Mouse (Mus musculus): ENCODE measurements around the gene Pced1b.
"Not testable (repeated sequence)": the region's sequence is repeated elsewhere in the genome, so short reads cannot be mapped to it uniquely, and the experiment has no call there.

The Pced1b gene

DNA sequence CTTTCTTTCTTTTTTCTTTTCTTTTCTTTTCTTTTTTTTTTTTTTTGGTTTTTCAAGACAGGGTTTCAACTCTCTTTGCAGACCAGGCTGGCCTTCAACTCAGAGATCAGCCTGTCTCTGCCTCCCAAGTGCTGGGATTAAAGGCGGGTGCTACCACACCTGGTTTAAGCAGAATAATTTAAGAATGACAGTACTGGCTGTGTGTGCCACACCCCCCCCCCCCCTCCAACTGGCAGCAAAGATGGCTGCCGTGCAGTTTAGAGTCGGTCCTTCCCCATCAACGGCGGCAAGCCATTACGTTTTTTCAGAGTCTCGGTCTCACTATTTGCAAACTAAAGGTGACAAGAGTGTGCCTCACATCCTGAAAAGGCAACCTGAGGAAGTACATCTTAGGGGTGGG, 124.0 kb downstream of the Pced1b start:
- in situ Hi-C loops (cut with MseI, MboI), result no loop called here

- in situ Hi-C loops (cut with MseI, MboI), result not testable (repeated sequence)
These were observed 125.1 kb downstream of the Pced1b start for GRCm38 (mm10) chr15:97372043-97372442.

- in situ Hi-C loops (cut with MseI, MboI), result no loop called here
These were observed 125.8 kb downstream of the Pced1b start for GRCm38 (mm10) chr15:97372611-97373131.

DNA sequence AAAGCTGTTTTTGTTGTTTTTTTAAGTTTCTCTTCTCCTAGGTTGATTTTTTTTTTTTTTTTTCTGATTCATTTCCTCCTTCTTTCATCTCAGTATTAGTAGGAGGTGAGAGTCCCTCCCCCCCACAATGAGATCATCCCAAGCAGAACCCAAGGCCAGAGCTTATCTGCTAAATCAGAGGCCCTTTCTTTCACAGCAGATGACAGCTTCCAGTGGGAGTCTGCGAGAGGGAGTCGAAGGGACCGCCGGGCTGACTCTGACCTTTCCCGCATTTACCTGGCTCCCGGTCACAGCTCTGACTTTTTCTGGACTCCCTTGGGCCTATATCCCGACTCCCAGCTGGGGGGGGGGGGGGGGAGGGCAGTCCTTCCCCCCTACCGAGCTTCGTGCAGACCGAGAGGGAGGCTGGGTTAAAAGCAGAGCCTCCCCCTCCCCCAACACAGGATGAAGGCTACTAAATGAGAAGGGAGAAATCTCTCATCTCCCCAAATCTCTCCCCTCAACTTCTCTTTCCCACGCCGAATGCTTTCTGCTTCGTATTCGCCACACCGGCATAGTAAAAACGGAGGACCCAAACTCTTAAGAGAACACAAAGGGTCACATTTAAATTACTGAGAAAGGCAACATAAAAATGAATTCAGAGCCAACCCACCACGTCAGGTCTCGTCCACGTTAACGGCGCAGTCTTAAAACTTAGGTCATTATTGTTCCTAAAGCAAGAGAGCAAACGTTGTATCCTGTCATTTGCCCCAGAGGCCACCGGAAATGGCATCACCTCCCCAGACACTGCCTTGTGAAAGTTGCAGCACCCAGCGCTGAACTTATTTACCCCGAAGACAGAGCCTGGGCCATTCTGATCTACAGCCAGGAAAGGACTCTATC, 126.5 kb downstream of the Pced1b start:
- in situ Hi-C loops (cut with MseI, MboI), result no loop called here

DNA sequence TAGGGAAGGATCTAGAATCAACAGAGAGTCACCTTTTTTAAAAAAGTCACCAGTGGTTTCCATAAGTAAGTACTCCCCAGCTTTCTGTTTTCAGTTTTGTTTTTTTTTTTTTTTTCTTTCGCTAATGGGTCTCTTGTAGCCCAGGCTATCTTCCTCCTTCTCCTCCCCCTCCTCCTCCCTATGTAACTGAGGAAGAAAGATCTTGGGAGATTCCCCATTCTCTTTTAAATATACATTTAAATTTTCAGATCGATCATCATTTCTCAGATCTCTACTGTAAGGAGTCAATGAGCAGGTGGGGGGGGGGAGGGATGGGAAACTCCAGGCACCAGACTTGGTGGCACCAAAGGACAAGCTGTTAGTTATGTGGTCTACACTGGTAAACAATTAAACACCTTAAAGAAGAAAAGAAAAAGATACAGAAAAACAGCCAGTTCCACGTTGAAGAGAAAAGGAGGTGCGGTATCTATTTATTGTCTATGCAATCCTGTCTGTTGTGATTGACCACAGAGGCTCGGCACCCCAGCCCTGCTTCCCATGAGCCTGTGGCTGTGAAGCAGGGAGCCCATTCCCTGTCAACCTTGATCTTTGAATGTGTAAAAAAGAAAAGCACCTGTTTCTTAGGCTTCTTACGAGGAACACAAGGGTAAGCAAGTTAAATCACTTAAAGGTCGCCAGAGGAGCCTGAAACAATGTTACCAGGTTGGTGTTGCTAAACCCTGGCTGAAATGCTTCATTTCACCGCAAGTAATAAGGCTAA, 127.4 kb downstream of the Pced1b start:
- in situ Hi-C loops (cut with MseI, MboI), result no loop called here

DNA sequence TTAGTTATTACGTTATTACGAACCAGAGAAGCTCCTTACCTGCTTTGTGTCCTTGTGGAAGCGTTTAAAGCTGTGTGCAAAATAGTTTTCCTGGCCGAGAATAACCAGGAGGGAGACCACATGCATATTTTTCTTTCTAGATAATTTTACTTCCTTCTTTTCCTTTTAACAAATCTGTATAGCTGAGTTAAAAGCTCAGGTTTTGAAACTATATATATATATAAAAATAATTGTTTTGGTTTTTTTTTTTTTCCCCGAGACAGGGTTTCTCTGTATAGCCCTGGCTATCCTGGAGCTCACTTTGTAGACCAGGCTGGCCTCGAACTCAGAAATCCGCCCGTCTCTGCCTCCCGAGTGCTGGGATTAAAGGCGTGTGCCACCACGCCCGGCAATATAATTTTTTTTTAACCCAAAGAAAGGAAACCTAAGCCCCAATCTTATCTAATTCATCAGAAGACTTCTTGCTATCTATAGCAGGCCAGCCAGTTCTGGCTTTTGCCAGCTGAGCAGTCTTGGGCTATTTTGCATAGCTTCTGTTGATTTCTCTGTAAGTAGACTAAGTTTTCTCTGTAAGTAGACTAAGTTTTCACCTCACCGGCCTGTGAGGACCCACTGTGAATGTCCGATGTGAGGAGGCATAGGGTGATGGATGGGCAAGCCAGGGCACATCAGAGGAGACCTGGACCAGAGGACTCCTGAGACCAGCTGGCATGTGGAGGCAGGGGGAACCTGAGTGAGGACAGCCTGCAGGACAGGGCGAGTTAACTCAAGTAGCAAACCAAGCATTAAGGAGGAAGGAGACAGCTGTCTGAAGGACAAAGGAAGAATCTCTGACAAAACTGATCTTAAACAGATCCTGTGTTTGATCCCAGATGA, 128.2 kb downstream of the Pced1b start:
- in situ Hi-C loops (cut with MseI, MboI), result no loop called here

DNA sequence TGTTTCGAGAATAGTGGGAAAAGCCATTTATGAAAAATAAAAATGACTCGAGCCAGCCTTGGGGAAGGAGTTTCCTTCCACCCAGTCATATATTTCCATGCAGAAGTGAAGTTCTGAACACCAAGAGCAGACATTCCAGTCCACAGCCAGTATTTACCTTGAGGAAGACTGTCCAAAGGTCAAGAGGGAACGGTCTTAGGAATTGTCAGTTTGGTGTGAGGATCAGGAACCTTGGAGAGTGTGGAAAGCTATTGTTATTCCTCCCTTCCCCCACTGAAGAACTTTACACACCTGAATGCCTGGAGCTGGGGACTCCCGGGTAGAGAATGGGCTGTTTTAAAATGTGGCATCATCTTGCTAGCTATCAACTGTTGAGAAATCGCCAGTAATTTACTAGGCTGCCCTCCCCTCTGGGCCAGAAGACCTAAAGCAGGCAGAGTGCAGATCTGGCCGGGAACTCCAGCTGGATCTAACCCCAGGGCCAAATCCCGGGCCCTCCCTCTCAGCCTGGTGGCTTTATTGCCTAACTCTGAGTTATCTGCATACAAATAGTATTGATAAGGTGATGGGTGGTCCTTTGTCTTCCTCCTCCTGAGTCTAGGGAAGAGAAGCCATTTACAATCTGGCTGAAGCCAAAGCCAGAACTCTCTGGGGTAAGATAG, 129.3 kb downstream of the Pced1b start:
- in situ Hi-C loops (cut with MseI, MboI), result no loop called here

DNA sequence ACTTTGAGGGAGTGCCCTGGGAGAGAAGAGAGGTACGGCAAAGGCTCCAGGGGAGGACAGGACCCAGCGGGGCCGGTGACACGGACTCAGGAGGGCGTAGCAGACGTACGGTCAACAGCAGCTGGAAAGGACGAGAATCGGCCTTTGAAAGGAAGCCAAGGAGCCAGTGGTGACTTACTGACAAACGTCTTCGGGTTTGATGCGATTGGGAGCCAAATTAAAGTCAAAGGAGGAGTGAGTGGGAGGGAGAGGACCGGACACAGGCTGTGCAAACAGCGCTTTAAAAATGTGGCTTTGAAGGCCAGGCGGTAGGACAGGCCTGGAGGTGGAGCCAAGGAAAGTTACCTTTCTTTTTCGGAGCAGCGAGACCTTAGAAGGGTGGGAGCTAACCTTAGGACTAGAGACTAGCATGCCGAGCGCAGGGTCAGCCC, 129.9 kb downstream of the Pced1b start:
- in situ Hi-C loops (cut with MseI, MboI), result no loop called here

DNA sequence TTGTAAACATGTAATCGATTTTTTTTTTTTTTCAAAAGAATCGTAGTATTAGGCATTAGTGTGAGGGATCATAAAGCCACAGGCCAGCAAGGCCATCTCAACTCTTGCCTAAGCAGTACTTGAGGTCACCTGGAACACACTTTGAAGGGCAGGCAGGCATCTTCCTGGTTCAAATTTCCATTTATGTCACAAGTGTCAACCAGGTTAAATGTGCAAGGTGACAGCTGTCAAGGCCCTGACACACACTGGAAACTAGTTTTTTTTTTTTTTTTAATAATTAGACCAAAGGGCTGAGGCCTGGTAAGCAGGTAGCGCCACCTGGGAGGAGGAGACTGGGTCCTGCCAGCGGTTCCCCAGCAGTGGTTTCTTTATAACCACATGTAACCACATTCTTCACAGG, 131.2 kb downstream of the Pced1b start:
- in situ Hi-C loops (cut with MseI, MboI), result no loop called here

GRCm38 (mm10) chr15:97379489-97380304, 132.8 kb downstream of the Pced1b start:
- in situ Hi-C loops (cut with MseI, MboI), result no loop called here

DNA sequence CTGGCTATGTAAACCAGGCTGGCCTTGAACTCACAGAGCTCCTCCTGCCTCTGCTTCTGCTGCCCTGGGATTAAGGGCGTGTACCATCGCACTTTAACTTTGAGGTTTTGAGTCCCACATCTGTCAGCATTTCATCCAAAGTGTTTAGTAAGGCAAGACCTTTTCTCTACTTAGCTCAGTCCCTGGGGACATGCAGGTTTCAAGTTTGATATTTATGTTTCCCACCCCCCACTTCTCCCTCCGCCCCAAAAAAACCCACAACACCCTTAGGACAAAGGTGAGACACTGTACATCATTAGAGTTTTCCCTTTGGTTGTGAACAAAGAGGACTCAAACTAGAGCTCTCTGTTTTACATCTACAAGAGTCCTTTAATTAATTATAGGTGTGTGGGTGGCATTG, 135.7 kb downstream of the Pced1b start:
- in situ Hi-C loops (cut with MseI, MboI), result no loop called here

- in situ Hi-C loops (cut with MseI, MboI), result no loop called here
These were observed 136.7 kb downstream of the Pced1b start for GRCm38 (mm10) chr15:97383523-97384141.

DNA sequence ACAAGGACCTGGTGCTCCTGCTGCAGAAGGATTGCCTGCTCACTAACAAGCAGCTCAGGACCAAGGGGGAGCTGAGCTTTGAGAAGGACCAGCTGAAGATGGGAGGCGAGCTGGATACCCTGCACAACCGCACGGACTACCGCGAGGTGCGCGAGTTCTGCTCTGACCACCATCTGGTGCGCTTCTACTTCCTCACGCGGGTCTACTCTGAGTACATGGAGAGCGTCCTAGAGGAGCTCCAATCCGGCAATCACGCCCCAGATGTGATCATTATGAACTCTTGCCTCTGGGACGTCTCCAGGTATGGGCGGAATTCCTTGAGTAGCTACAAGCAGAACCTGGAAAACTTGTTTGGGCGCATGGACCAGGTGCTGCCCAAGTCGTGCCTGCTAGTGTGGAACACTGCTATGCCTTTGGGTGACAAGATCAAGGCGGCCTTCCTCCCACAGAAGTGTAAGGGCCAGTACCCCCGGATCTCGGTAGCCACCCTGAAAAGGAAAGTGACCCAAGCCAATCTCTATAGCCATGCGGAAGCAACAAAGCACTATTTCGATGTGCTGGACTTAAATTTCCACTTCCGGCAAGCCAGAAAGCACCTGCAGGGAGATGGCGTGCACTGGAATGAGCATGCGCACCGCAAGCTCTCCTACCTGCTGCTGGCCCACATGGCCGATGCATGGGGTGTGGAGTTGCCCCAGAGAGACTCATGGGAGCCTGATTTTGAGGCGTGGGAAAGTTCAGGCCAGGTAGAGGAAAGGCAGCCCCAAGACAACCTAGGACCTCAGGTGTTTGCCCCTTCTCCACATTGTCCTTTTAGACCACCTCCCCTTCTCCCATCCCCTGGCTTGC, 137.5 kb downstream of the Pced1b start:
- in situ Hi-C loops (cut with MseI, MboI), result no loop called here

DNA sequence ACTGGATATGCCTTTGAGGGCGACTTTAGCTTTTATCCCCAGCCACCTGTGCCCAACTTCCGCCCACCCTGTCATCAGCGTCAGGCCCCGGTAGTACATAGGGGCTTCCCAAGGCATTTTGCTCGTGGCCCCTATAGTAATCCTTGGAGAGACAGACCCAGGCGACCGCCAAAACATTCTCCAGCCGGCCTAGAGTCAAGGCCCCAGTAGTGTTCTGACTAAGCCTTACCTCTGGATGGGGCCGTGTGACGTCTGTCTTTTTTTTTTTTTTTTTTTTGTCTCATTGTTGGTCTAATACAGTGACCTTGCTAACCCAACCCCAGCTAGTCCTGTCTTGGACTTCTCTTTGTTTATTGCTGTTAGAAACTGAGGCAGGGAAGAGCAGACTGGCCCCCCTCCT, 138.3 kb downstream of the Pced1b start:
- in situ Hi-C loops (cut with MseI, MboI), result not testable (repeated sequence)

DNA sequence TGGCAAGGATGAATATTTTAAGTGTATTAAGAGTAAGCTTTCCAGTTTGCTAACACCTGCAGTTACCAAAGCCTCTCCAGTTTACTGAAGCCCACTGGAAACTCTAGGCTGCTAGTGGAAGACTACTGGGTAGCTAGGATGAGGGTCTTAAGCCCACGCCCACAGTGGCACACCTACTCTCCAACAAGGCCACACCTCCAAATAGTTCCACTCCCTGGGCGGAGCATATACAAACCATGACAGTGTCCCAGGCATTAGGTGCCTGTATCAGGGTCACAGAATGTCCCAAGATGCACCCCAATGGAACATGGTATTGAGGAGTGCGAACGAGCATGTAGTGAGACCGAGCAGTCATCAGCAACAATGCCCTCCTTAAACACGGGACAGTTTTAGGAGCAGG, 140.9 kb downstream of the Pced1b start:
- in situ Hi-C loops (cut with MseI, MboI), result no loop called here

DNA sequence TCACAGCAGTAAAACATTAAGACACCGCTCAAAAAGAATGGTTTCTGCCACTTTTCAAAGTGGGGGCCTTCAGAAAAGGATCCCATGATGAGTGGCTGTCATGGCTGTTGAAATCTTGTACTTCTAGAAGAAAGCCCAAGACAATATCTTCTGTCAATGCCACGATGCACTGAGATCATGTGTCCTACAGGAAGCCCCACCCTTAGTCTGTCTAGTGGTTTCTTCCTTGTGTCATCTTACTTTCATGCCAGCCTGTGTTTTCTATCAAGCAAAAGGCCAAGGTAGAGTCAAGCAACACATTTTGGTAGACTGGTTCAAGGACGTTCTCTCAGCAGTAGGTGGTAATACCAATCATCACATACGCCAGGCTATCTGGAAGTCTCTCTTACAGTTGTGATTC, 142.7 kb downstream of the Pced1b start:
- in situ Hi-C loops (cut with MseI, MboI), result no loop called here

GRCm38 (mm10) chr15:97390778-97391177, 143.9 kb downstream of the Pced1b start:
- in situ Hi-C loops (cut with MseI, MboI), result no loop called here

GRCm38 (mm10) chr15:97391436-97391835, 144.5 kb downstream of the Pced1b start:
- in situ Hi-C loops (cut with MseI, MboI), result no loop called here

- in situ Hi-C loops (cut with MseI, MboI), result no loop called here
These were observed 147.7 kb downstream of the Pced1b start for GRCm38 (mm10) chr15:97394561-97394960.
